Mouse (Mus musculus): Measurements from ENCODE around the gene Erich4. TPM values are rescaled to one million over a fixed set of nuclear protein-coding genes. Genes with fewer than 3 reads are reported as not detected.

Erich4 gene
- polyA plus RNA-seq (2015; fragmentation: Nextera tagmentation; extraction: Ambion mirVana): 0.32 TPM in 2 replicates

GRCm38 (mm10) chr7:25615706-25616011 lies at the start of gene Erich4:
Gene Erich4, minus strand, starts transcription at chr7:25615892.
- Histone ChIP-seq H3K4me2 (no peak within 1 kb of the TSS), H3K4me3 (replicated peaks) (no peak within 1 kb of the TSS), H3K4me1 (replicated peaks) (peaks cover 24% of the 10 kb centered on the region), H3K9me3 (replicated peaks) (no peaks in the 10 kb centered on the region), H3K9ac (no peak within 1 kb of the TSS), H3K27me3 (no peaks in the 10 kb centered on the region), H3K36me3 (no peaks in the 10 kb centered on the region), H3K27ac (no peak within 1 kb of the TSS)
- WGBS (ENCODE audit: insufficient replicate concordance): 62% methylated on average over 5 of the region's 5 CpGs
- DNase-seq: no peak
- no peak for ATAC-seq (ENCODE audit: low read depth)

GRCm38 (mm10) chr7:25658657-25659472 lies 43.2 kb upstream of the Erich4 start, which contains the start of the genes Bckdha and Exosc5:
Gene Bckdha, minus strand, starts transcription at chr7:25658981.
Gene Exosc5, plus strand, starts transcription at chr7:25659164.
- Histone ChIP-seq H3K4me2 (peak within 1 kb of the TSS; percentile 80), H3K4me1 (replicated peaks) (peaks cover 36% of the 10 kb centered on the region), H3K9ac (peak within 1 kb of the TSS; percentile 80)

GRCm38 (mm10) chr7:25657785-25658184 lies 42.1 kb upstream of the Erich4 start:
- ATAC-seq (ENCODE audit: low read depth): no peak
- Histone ChIP-seq H3K27ac (no peak overlapping the region; the same call in 1 of the 2 replicates), H3K4me2 (peak overlapping the region; percentile 80), H3K9ac (peak overlapping the region; percentile 64), H3K4me3 (replicated peaks) (peak overlapping the region; percentile 77), H3K36me3 (peaks cover 13% of the 10 kb centered on the region), H3K27me3 (no peaks in the 10 kb centered on the region), H3K4me1 (replicated peaks) (peaks cover 36% of the 10 kb centered on the region), H3K9me3 (replicated peaks) (no peaks in the 10 kb centered on the region)
- 21% methylated on average over 10 of the region's 10 CpGs for WGBS (ENCODE audit: insufficient replicate concordance)
- no peak for DNase-seq

More at GRCm38 (mm10) chr7:25658657-25659472, 43.2 kb upstream of the Erich4 start, which contains the start of the genes Bckdha and Exosc5:
- H3K27me3 ChIP-seq: no peaks in the 10 kb centered on the region
- WGBS (ENCODE audit: insufficient replicate concordance): under 1% methylated on average over 50 of the region's 50 CpGs
- peak; percentile 99 for DNase-seq
- peak; percentile 96 for ATAC-seq (ENCODE audit: low read depth)
- peak within 1 kb of the TSS; percentile 77 for H3K4me3 ChIP-seq (replicated peaks)
- H3K36me3 ChIP-seq: peaks cover 23% of the 10 kb centered on the region
- H3K27ac ChIP-seq: no peak within 1 kb of the TSS; the same call in 1 of the 2 replicates
- no peaks in the 10 kb centered on the region for H3K9me3 ChIP-seq (replicated peaks)

- DNase-seq (no peak), ATAC-seq (ENCODE audit: low read depth) (no peak)
- Histone ChIP-seq H3K36me3 (no peaks in the 10 kb centered on the region), H3K4me1 (replicated peaks) (peaks cover 36% of the 10 kb centered on the region), H3K27ac (peak overlapping the region; percentile 18), H3K9me3 (replicated peaks) (no peaks in the 10 kb centered on the region), H3K4me3 (replicated peaks) (no peak overlapping the region), H3K9ac (no peak overlapping the region), H3K27me3 (no peaks in the 10 kb centered on the region), H3K4me2 (no peak overlapping the region)
- 58% methylated on average over 11 of the region's 11 CpGs for WGBS (ENCODE audit: insufficient replicate concordance)
Measured at GRCm38 (mm10) chr7:25655601-25656428, 40.1 kb upstream of the Erich4 start.

- DNase-seq: no peak
- Histone ChIP-seq H3K4me2 (no peak overlapping the region), H3K9me3 (replicated peaks) (no peaks in the 10 kb centered on the region), H3K27me3 (no peaks in the 10 kb centered on the region), H3K36me3 (no peaks in the 10 kb centered on the region), H3K27ac (no peak overlapping the region), H3K4me1 (replicated peaks) (peaks cover 23% of the 10 kb centered on the region), H3K9ac (no peak overlapping the region), H3K4me3 (replicated peaks) (no peak overlapping the region)
- 38% methylated on average over 12 of the region's 12 CpGs for WGBS (ENCODE audit: insufficient replicate concordance)
- ATAC-seq (ENCODE audit: low read depth): no peak
Measured at GRCm38 (mm10) chr7:25652244-25652759, 36.6 kb upstream of the Erich4 start.

GRCm38 (mm10) chr7:25651281-25651680 lies 35.6 kb upstream of the Erich4 start:
- no peaks in the 10 kb centered on the region for H3K9me3 ChIP-seq (replicated peaks)
- peaks cover 20% of the 10 kb centered on the region for H3K4me1 ChIP-seq (replicated peaks)
- peak overlapping the region; percentile 39; the same call in 1 of the 2 replicates for H3K27ac ChIP-seq
- ATAC-seq (ENCODE audit: low read depth) (no peak), DNase-seq (no peak)
- no peaks in the 10 kb centered on the region for H3K36me3 ChIP-seq
- no peak overlapping the region for H3K4me3 ChIP-seq (replicated peaks)
- 0 out of 2 replicates have a peak overlapping the region, but pooled peaks have one; percentile 2 for H3K4me2 ChIP-seq
- WGBS (ENCODE audit: insufficient replicate concordance): 43% methylated on average over 8 of the region's 8 CpGs
- no peak overlapping the region for H3K9ac ChIP-seq
- no peaks in the 10 kb centered on the region for H3K27me3 ChIP-seq

GRCm38 (mm10) chr7:25649839-25650238 lies 34.1 kb upstream of the Erich4 start:
- Histone ChIP-seq H3K27ac (peak overlapping the region; percentile 43), H3K4me3 (replicated peaks) (no peak overlapping the region), H3K9me3 (replicated peaks) (no peaks in the 10 kb centered on the region), H3K4me1 (replicated peaks) (peaks cover 20% of the 10 kb centered on the region), H3K36me3 (no peaks in the 10 kb centered on the region), H3K4me2 (no peak overlapping the region), H3K9ac (no peak overlapping the region), H3K27me3 (no peaks in the 10 kb centered on the region)
- WGBS (ENCODE audit: insufficient replicate concordance): 20% methylated on average over 5 of the region's 5 CpGs
- ATAC-seq (ENCODE audit: low read depth): no peak
- DNase-seq: no peak

- Histone ChIP-seq H3K27me3 (no peaks in the 10 kb centered on the region), H3K27ac (no peak overlapping the region), H3K9ac (no peak overlapping the region), H3K4me2 (no peak overlapping the region), H3K36me3 (no peaks in the 10 kb centered on the region), H3K4me3 (replicated peaks) (no peak overlapping the region), H3K9me3 (replicated peaks) (peaks cover 5% of the 10 kb centered on the region; the same call in 1 of the 2 replicates), H3K4me1 (replicated peaks) (peaks cover 20% of the 10 kb centered on the region)
- ATAC-seq (ENCODE audit: low read depth) (no peak), DNase-seq (no peak)
- 50% methylated on average over 5 of the region's 5 CpGs for WGBS (ENCODE audit: insufficient replicate concordance)
Measured at GRCm38 (mm10) chr7:25647574-25648123, 32.0 kb upstream of the Erich4 start.

- Histone ChIP-seq H3K27ac (no peak overlapping the region), H3K4me2 (no peak overlapping the region), H3K4me1 (replicated peaks) (peaks cover 13% of the 10 kb centered on the region), H3K9ac (no peak overlapping the region), H3K9me3 (replicated peaks) (peaks cover 8% of the 10 kb centered on the region; the same call in 1 of the 2 replicates), H3K36me3 (peaks cover 4% of the 10 kb centered on the region; the same call in 1 of the 2 replicates), H3K4me3 (replicated peaks) (no peak overlapping the region), H3K27me3 (no peaks in the 10 kb centered on the region)
- no peak for DNase-seq
- ATAC-seq (ENCODE audit: low read depth): no peak
- WGBS (ENCODE audit: insufficient replicate concordance): 53% methylated on average over 14 of the region's 14 CpGs
Measured at GRCm38 (mm10) chr7:25645074-25645473, 29.4 kb upstream of the Erich4 start.

- 47% methylated on average over 4 of the region's 4 CpGs for WGBS (ENCODE audit: insufficient replicate concordance)
- H3K9ac ChIP-seq: no peak overlapping the region
- H3K9me3 ChIP-seq (replicated peaks): peaks cover 8% of the 10 kb centered on the region; the same call in 1 of the 2 replicates
- no peak overlapping the region for H3K4me3 ChIP-seq (replicated peaks)
- H3K27me3 ChIP-seq: no peaks in the 10 kb centered on the region
- H3K4me1 ChIP-seq (replicated peaks): peaks cover 9% of the 10 kb centered on the region
- no peak for ATAC-seq (ENCODE audit: low read depth)
- H3K4me2 ChIP-seq: no peak overlapping the region
- DNase-seq: no peak
- H3K36me3 ChIP-seq: peaks cover 4% of the 10 kb centered on the region; the same call in 1 of the 2 replicates
- no peak overlapping the region for H3K27ac ChIP-seq
Measured at GRCm38 (mm10) chr7:25644631-25645030, 28.9 kb upstream of the Erich4 start.
